9 mouse cellular contexts compared by ENCODE assay signal in the genomic region with DNA sequence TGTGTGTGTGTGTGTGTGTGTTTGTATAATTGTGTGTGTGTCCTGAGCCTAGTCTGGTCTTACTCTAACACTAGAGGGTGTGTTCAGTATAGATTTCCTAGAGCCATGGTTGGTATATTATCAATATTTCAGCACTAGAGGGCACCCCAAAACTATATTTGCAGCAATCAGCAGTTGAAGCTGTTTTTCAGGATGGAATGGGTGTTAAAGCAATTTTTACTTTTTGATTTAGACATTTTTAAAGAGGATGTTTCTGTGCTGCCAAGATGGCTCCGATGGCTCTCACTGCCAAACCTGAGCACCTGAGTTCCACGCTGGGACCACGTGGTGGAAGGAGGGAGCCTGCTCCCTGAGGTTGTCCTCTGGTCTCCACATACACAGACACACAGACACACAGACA. TPM values are rescaled to one million over a fixed set of nuclear protein-coding genes. Genes with fewer than 3 reads are reported as not detected.
DNase-seq lines count a peak whose midpoint lies in the region; ATAC-seq and TF ChIP-seq lines count a peak whose summit lies in the region.
"Had no signal": no experiment of that assay in that cellular context is flagged by ENCODE, and none has a peak within 500 bp of the region (broad histone marks: within the 10 kb centered on the region; RNA-seq: fewer than 3 reads in every experiment).

No protein-coding gene starts in this region.

- peak; percentile 76 for TF ChIP-seq CTCF in forebrain, postnatal 0 days (IDR thresholded peaks at IDR 0.05; ENCODE audit: low read depth)
- TF ChIP-seq CTCF in thymus, adult 2 months (IDR thresholded peaks at IDR 0.05; ENCODE audit: borderline replicate concordance, control insufficient read depth, extremely low read depth, insufficient read depth, low read length, poor library complexity): no peak

- peak; percentile 18 for DNase-seq in kidney, adult 9 months
- no peak for DNase-seq in kidney, adult 11 months
- DNase-seq in NIH3T3 (ENCODE audit: low read depth): peak; percentile 65
- DNase-seq in forebrain, postnatal 0 days: peak; percentile 78
- no peak for DNase-seq in thymus, adult 2 months
- no peak for DNase-seq in T-cell, adult 2 months (ENCODE audit: low spot score)

- ATAC-seq in forebrain, postnatal 0 days: peak; percentile 87

- H3K36me3 ChIP-seq in forebrain, postnatal 0 days (ENCODE audit: insufficient read depth): no peaks in the 10 kb centered on the region
- H3K36me3 ChIP-seq in macrophage (ENCODE audit: inconsistent target): no peaks in the 10 kb centered on the region
- H3K36me3 ChIP-seq in thymus, adult 2 months (ENCODE audit: control insufficient read depth, insufficient read depth, low read length): no peaks in the 10 kb centered on the region
- H3K36me3 ChIP-seq: embryonic facial prominence, embryonic 12.5 days; limb, embryonic 13.5 days had no signal

- no peak overlapping the region for H3K4me3 ChIP-seq in forebrain, postnatal 0 days (ENCODE audit: low read depth, low read length)
- H3K4me3 ChIP-seq in macrophage (ENCODE audit: inconsistent target): peak overlapping the region; percentile 22; the same call in 1 of the 2 replicates
- no peak overlapping the region for H3K4me3 ChIP-seq in thymus, adult 2 months (ENCODE audit: control insufficient read depth, insufficient read depth, low read length)
- H3K4me3 ChIP-seq: embryonic facial prominence, embryonic 12.5 days; limb, embryonic 13.5 days had no signal

- no peaks in the 10 kb centered on the region for H3K79me2 ChIP-seq in macrophage (ENCODE audit: inconsistent target)

- no peaks in the 10 kb centered on the region for H3K9me3 ChIP-seq in forebrain, postnatal 0 days (ENCODE audit: low read length)
- H3K9me3 ChIP-seq: embryonic facial prominence, embryonic 12.5 days; limb, embryonic 13.5 days had no signal

- no peaks in the 10 kb centered on the region for H3K4me1 ChIP-seq in forebrain, postnatal 0 days (ENCODE audit: insufficient read depth)
- H3K4me1 ChIP-seq in thymus, adult 2 months (replicated peaks; ENCODE audit: control insufficient read depth, insufficient read depth, low read length): no peaks in the 10 kb centered on the region
- H3K4me1 ChIP-seq: embryonic facial prominence, embryonic 12.5 days; limb, embryonic 13.5 days had no signal

- H3K4me2 ChIP-seq in forebrain, postnatal 0 days (ENCODE audit: low read depth): no peak overlapping the region
- H3K4me2 ChIP-seq: embryonic facial prominence, embryonic 12.5 days; limb, embryonic 13.5 days had no signal

- no peak for TF ChIP-seq POLR2A in thymus, adult 2 months (IDR thresholded peaks at IDR 0.05; ENCODE audit: control insufficient read depth, extremely low read depth, insufficient read depth, low read length, poor library complexity)

- H3K27ac ChIP-seq in forebrain, postnatal 0 days (ENCODE audit: low read depth, low read length): no peak overlapping the region
- H3K27ac ChIP-seq in macrophage: peak overlapping the region; percentile 83
- no peak overlapping the region for H3K27ac ChIP-seq in thymus, adult 2 months (ENCODE audit: control insufficient read depth, insufficient read depth, low read length)
- H3K27ac ChIP-seq: embryonic facial prominence, embryonic 12.5 days; limb, embryonic 13.5 days had no signal

- no peak overlapping the region for H3K9ac ChIP-seq in forebrain, postnatal 0 days
- H3K9ac ChIP-seq: embryonic facial prominence, embryonic 12.5 days; limb, embryonic 13.5 days had no signal

- 55% methylated on average over 3 of the region's 3 CpGs for WGBS in forebrain, postnatal 0 days
- WGBS in macrophage (ENCODE audit: missing documents): 10% methylated on average over 3 of the region's 3 CpGs
- WGBS in thymus, adult 2 months: 6% methylated on average over 3 of the region's 3 CpGs

- no peaks in the 10 kb centered on the region for H3K27me3 ChIP-seq in forebrain, postnatal 0 days (ENCODE audit: insufficient read depth, low read length)
- no peaks in the 10 kb centered on the region for H3K27me3 ChIP-seq in thymus, adult 2 months (ENCODE audit: control insufficient read depth, insufficient read depth, low read length)
- H3K27me3 ChIP-seq: embryonic facial prominence, embryonic 12.5 days; limb, embryonic 13.5 days had no signal

RNA-seq across cellular contexts. Expression of a gene that starts 19.4 kb away (rescaled TPM):
- 80.0 and 92.6 TPM in 2 replicates for total RNA-seq in forebrain, postnatal 0 days (2014; rRNA removed)
- 18.4 and 22.6 TPM in 2 replicates for polyA plus RNA-seq in forebrain, postnatal 0 days (2015; fragmentation: Nextera tagmentation; extraction: Ambion mirVana)
- 100 to 1,000 TPM in 5 of 26 experiments, 10 to 100 TPM in 21; 14.5 to 126 (median 37.4) TPM for total RNA-seq in macrophage (2018; cell fraction: chromatin; rRNA removed)
- total RNA-seq in macrophage (2018; cell fraction: cytosol; rRNA removed): 10 to 100 TPM; 11.7 to 47.0 (median 18.8) TPM
- total RNA-seq in macrophage (2018; cell fraction: nucleus; rRNA removed): 100 to 1,000 TPM in 1 of 26 experiments, 10 to 100 TPM in 25; 13.0 to 104 (median 32.5) TPM
- 8.7 to 14.4 TPM (median 9.8 TPM) in 3 replicates for polyA plus RNA-seq in macrophage (2018)
- polyA plus RNA-seq in thymus, adult 2 months (2012; rRNA removed): 7.4 and 8.1 TPM in 2 replicates

RNA-seq across cellular contexts. Expression of a gene that starts 50.2 kb away (rescaled TPM):
- total RNA-seq in forebrain, postnatal 0 days (2014; rRNA removed): 66.3 and 80.6 TPM in 2 replicates
- polyA plus RNA-seq in forebrain, postnatal 0 days (2015; fragmentation: Nextera tagmentation; extraction: Ambion mirVana): 77.4 and 82.0 TPM in 2 replicates
- 10 to 100 TPM; 29.2 to 67.2 (median 48.3) TPM for total RNA-seq in macrophage (2018; cell fraction: chromatin; rRNA removed)
- total RNA-seq in macrophage (2018; cell fraction: cytosol; rRNA removed): 10 to 100 TPM in 25 of 26 experiments, 1 to 10 TPM in 1; 9.8 to 19.1 (median 13.7) TPM
- total RNA-seq in macrophage (2018; cell fraction: nucleus; rRNA removed): 10 to 100 TPM; 20.4 to 63.5 (median 36.3) TPM
- 10.3 to 22.0 TPM (median 18.7 TPM) in 3 replicates for polyA plus RNA-seq in macrophage (2018)
- 35.2 and 35.4 TPM in 2 replicates for polyA plus RNA-seq in thymus, adult 2 months (2012; rRNA removed)

Comparison
In these comparisons a context has a peak if more than half of its experiments do, and no peak if none do; other contexts are left out.
1. DNase-seq: peak in kidney, adult 9 months (single experiment), NIH3T3 (single experiment) and forebrain, postnatal 0 days (single experiment); none in kidney, adult 11 months (single experiment), thymus, adult 2 months (single experiment) and T-cell, adult 2 months (single experiment).